Mouse (Mus musculus): Measurements from ENCODE around the gene Plpp1. TPM values are rescaled to one million over a fixed set of nuclear protein-coding genes. Genes with fewer than 3 reads are reported as not detected.

The Plpp1 gene
- not detected for total RNA-seq (2023)

GRCm38 (mm10) chr13:112800597-112801380 lies at the start of gene Plpp1:
TSS of gene Plpp1 (plus strand) at chr13:112800792.

Other genes starting within 250 kb of the Plpp1 start
- gene Il31ra, start 206.4 kb upstream of the Plpp1 start, total RNA-seq (2023) = not detected
- gene Ddx4, start 148.3 kb upstream of the Plpp1 start, total RNA-seq (2023) = not detected
- gene Slc38a9, start 140.0 kb upstream of the Plpp1 start, total RNA-seq (2023) = 38.3 TPM
- gene Mtrex, start 126.6 kb downstream of the Plpp1 start, total RNA-seq (2023) = 52.3 TPM
- gene Dhx29, start 126.7 kb downstream of the Plpp1 start, total RNA-seq (2023) = 16.0 TPM
- 1.5 TPM for gene Ccno, start 187.0 kb downstream of the Plpp1 start, total RNA-seq (2023)
- not detected for gene Mcidas, start 193.1 kb downstream of the Plpp1 start, total RNA-seq (2023)
- not detected for gene Cdc20b, start 234.3 kb downstream of the Plpp1 start, total RNA-seq (2023)
- gene Gpx8, start 245.6 kb downstream of the Plpp1 start, total RNA-seq (2023) = not detected